Mouse (Mus musculus): ENCODE data around the gene P2rx3. TPM values are rescaled to one million over a fixed set of nuclear protein-coding genes. Genes with fewer than 3 reads are reported as not detected.
A peak's percentile ranks its signal among the peaks of the same experiment; 100 is the strongest.

The P2rx3 gene
- polyA plus RNA-seq, 1 experiment, result 0.54 TPM

- H3K4me3 ChIP-seq (ENCODE audit: control insufficient read depth, insufficient read depth, low read length), result no peak overlapping the region
- no peak for DNase-seq
- 97% methylated on average over 5 of the region's 5 CpGs for WGBS
- TF ChIP-seq CTCF (IDR thresholded peaks at IDR 0.05; ENCODE audit: borderline replicate concordance, control insufficient read depth, extremely low read depth, insufficient read depth, low read length, poor library complexity) (no peak), POLR2A (IDR thresholded peaks at IDR 0.05; ENCODE audit: control insufficient read depth, extremely low read depth, insufficient read depth, low read length, poor library complexity) (no peak)
- no peak overlapping the region for H3K27ac ChIP-seq (ENCODE audit: control insufficient read depth, insufficient read depth, low read length)
- no peaks in the 10 kb centered on the region for H3K36me3 ChIP-seq (ENCODE audit: control insufficient read depth, insufficient read depth, low read length)
- H3K27me3 ChIP-seq (ENCODE audit: control insufficient read depth, insufficient read depth, low read length), result no peaks in the 10 kb centered on the region
- H3K4me1 ChIP-seq (replicated peaks; ENCODE audit: control insufficient read depth, insufficient read depth, low read length), result no peaks in the 10 kb centered on the region
These were observed 29.7 kb upstream of the P2rx3 start for GRCm38 (mm10) chr2:85066937-85067336.

- 91% methylated on average over 12 of the region's 12 CpGs for WGBS
- Histone ChIP-seq H3K36me3 (ENCODE audit: control insufficient read depth, insufficient read depth, low read length) (no peaks in the 10 kb centered on the region), H3K27me3 (ENCODE audit: control insufficient read depth, insufficient read depth, low read length) (no peaks in the 10 kb centered on the region), H3K4me1 (replicated peaks; ENCODE audit: control insufficient read depth, insufficient read depth, low read length) (peaks cover 8% of the 10 kb centered on the region), H3K27ac (ENCODE audit: control insufficient read depth, insufficient read depth, low read length) (no peak overlapping the region), H3K4me3 (ENCODE audit: control insufficient read depth, insufficient read depth, low read length) (no peak overlapping the region)
- no peak for DNase-seq
- TF ChIP-seq CTCF (IDR thresholded peaks at IDR 0.05; ENCODE audit: borderline replicate concordance, control insufficient read depth, extremely low read depth, insufficient read depth, low read length, poor library complexity), result no peak
- no peak for TF ChIP-seq POLR2A (IDR thresholded peaks at IDR 0.05; ENCODE audit: control insufficient read depth, extremely low read depth, insufficient read depth, low read length, poor library complexity)
These were observed 28.0 kb upstream of the P2rx3 start for GRCm38 (mm10) chr2:85065141-85065875.

- no peaks in the 10 kb centered on the region for H3K27me3 ChIP-seq (ENCODE audit: control insufficient read depth, insufficient read depth, low read length)
- peaks cover 8% of the 10 kb centered on the region for H3K4me1 ChIP-seq (replicated peaks; ENCODE audit: control insufficient read depth, insufficient read depth, low read length)
- peak overlapping the region; percentile 51 for H3K4me3 ChIP-seq (ENCODE audit: control insufficient read depth, insufficient read depth, low read length)
- H3K36me3 ChIP-seq (ENCODE audit: control insufficient read depth, insufficient read depth, low read length), result no peaks in the 10 kb centered on the region
- DNase-seq, result no peak
- TF ChIP-seq CTCF (IDR thresholded peaks at IDR 0.05; ENCODE audit: borderline replicate concordance, control insufficient read depth, extremely low read depth, insufficient read depth, low read length, poor library complexity), result no peak
- no peak for TF ChIP-seq POLR2A (IDR thresholded peaks at IDR 0.05; ENCODE audit: control insufficient read depth, extremely low read depth, insufficient read depth, low read length, poor library complexity)
- WGBS, result 24% methylated on average over 10 of the region's 10 CpGs
- no peak overlapping the region for H3K27ac ChIP-seq (ENCODE audit: control insufficient read depth, insufficient read depth, low read length)
These were observed 23.9 kb upstream of the P2rx3 start for GRCm38 (mm10) chr2:85061107-85061541.

GRCm38 (mm10) chr2:85060591-85061060, 23.4 kb upstream of the P2rx3 start:
- H3K4me3 ChIP-seq (ENCODE audit: control insufficient read depth, insufficient read depth, low read length), result peak overlapping the region; percentile 51
- peak; percentile 43 for DNase-seq
- no peak overlapping the region for H3K27ac ChIP-seq (ENCODE audit: control insufficient read depth, insufficient read depth, low read length)
- WGBS, result 7% methylated on average over 10 of the region's 11 CpGs
- H3K36me3 ChIP-seq (ENCODE audit: control insufficient read depth, insufficient read depth, low read length), result no peaks in the 10 kb centered on the region
- peaks cover 8% of the 10 kb centered on the region for H3K4me1 ChIP-seq (replicated peaks; ENCODE audit: control insufficient read depth, insufficient read depth, low read length)
- no peaks in the 10 kb centered on the region for H3K27me3 ChIP-seq (ENCODE audit: control insufficient read depth, insufficient read depth, low read length)
- no peak for TF ChIP-seq CTCF (IDR thresholded peaks at IDR 0.05; ENCODE audit: borderline replicate concordance, control insufficient read depth, extremely low read depth, insufficient read depth, low read length, poor library complexity)
- no peak for TF ChIP-seq POLR2A (IDR thresholded peaks at IDR 0.05; ENCODE audit: control insufficient read depth, extremely low read depth, insufficient read depth, low read length, poor library complexity)

- Histone ChIP-seq H3K4me3 (ENCODE audit: control insufficient read depth, insufficient read depth, low read length) (no peak overlapping the region), H3K36me3 (ENCODE audit: control insufficient read depth, insufficient read depth, low read length) (no peaks in the 10 kb centered on the region), H3K27ac (ENCODE audit: control insufficient read depth, insufficient read depth, low read length) (no peak overlapping the region), H3K4me1 (replicated peaks; ENCODE audit: control insufficient read depth, insufficient read depth, low read length) (peaks cover 8% of the 10 kb centered on the region), H3K27me3 (ENCODE audit: control insufficient read depth, insufficient read depth, low read length) (no peaks in the 10 kb centered on the region)
- 95% methylated on average over 6 of the region's 6 CpGs for WGBS
- no peak for DNase-seq
- no peak for TF ChIP-seq CTCF (IDR thresholded peaks at IDR 0.05; ENCODE audit: borderline replicate concordance, control insufficient read depth, extremely low read depth, insufficient read depth, low read length, poor library complexity)
- no peak for TF ChIP-seq POLR2A (IDR thresholded peaks at IDR 0.05; ENCODE audit: control insufficient read depth, extremely low read depth, insufficient read depth, low read length, poor library complexity)
These were observed 22.4 kb upstream of the P2rx3 start for GRCm38 (mm10) chr2:85059677-85060076.

- DNase-seq, result no peak
- peaks cover 8% of the 10 kb centered on the region for H3K4me1 ChIP-seq (replicated peaks; ENCODE audit: control insufficient read depth, insufficient read depth, low read length)
- 72% methylated on average over 5 of the region's 5 CpGs for WGBS
- no peak overlapping the region for H3K4me3 ChIP-seq (ENCODE audit: control insufficient read depth, insufficient read depth, low read length)
- no peak overlapping the region for H3K27ac ChIP-seq (ENCODE audit: control insufficient read depth, insufficient read depth, low read length)
- H3K27me3 ChIP-seq (ENCODE audit: control insufficient read depth, insufficient read depth, low read length), result no peaks in the 10 kb centered on the region
- TF ChIP-seq CTCF (IDR thresholded peaks at IDR 0.05; ENCODE audit: borderline replicate concordance, control insufficient read depth, extremely low read depth, insufficient read depth, low read length, poor library complexity), result no peak
- no peak for TF ChIP-seq POLR2A (IDR thresholded peaks at IDR 0.05; ENCODE audit: control insufficient read depth, extremely low read depth, insufficient read depth, low read length, poor library complexity)
- H3K36me3 ChIP-seq (ENCODE audit: control insufficient read depth, insufficient read depth, low read length), result no peaks in the 10 kb centered on the region
These were observed 19.4 kb upstream of the P2rx3 start for GRCm38 (mm10) chr2:85056711-85057110.

Measured in thymus, adult 2 months (tissue).